Mouse (Mus musculus) megakaryocyte, embryonic 14.5 days (primary cell): ENCODE results near the gene 4930502E18Rik. TPM values are rescaled to one million over a fixed set of nuclear protein-coding genes. Genes with fewer than 3 reads are reported as not detected.

Experiments
- H3K27me3 ChIP-seq: replicated peaks from 2 replicates; pipeline ENCODE3; 2012; ENCODE audit warnings: inconsistent platforms
- H3K36me3 ChIP-seq: replicated peaks from 2 replicates; pipeline ENCODE3; 2012; ENCODE audit warnings: low read length, inconsistent platforms, mixed read lengths
- H3K4me1 ChIP-seq: 2 replicates; pipeline ENCODE4 v1.6.1; 2012; ENCODE audit warnings: inconsistent platforms
- H3K4me3 ChIP-seq: replicated peaks from 2 replicates; pipeline ENCODE3; 2012; ENCODE audit warnings: moderate library complexity, mild to moderate bottlenecking, inconsistent platforms
- H3K9me3 ChIP-seq: 2 replicates; pipeline ENCODE4 v1.6.1; 2012; ENCODE audit warnings: inconsistent platforms
- FLI1 ChIP-seq: IDR thresholded peaks from 2 replicates; pipeline ENCODE4 v1.6.1; 2012; ENCODE audit warnings: low read length, inconsistent platforms, mixed read lengths
- GATA1 ChIP-seq: IDR thresholded peaks from 3 replicates; pipeline ENCODE4 v1.6.1; 2012; ENCODE audit warnings: mixed read lengths, low read length, inconsistent platforms, borderline replicate concordance
- polyA plus RNA-seq: library from polyadenylated mRNA; stranded (reverse); fragments of >175 nt; gene quantifications from 2 replicates; pipeline ENCODE4 v1.2.3, GENCODE M21; 2012; ENCODE audit warnings: low replicate concordance; ENCODE audit not compliant: insufficient read depth

4930502E18Rik gene
- polyA plus RNA-seq, 1 experiment = not detected

DNA sequence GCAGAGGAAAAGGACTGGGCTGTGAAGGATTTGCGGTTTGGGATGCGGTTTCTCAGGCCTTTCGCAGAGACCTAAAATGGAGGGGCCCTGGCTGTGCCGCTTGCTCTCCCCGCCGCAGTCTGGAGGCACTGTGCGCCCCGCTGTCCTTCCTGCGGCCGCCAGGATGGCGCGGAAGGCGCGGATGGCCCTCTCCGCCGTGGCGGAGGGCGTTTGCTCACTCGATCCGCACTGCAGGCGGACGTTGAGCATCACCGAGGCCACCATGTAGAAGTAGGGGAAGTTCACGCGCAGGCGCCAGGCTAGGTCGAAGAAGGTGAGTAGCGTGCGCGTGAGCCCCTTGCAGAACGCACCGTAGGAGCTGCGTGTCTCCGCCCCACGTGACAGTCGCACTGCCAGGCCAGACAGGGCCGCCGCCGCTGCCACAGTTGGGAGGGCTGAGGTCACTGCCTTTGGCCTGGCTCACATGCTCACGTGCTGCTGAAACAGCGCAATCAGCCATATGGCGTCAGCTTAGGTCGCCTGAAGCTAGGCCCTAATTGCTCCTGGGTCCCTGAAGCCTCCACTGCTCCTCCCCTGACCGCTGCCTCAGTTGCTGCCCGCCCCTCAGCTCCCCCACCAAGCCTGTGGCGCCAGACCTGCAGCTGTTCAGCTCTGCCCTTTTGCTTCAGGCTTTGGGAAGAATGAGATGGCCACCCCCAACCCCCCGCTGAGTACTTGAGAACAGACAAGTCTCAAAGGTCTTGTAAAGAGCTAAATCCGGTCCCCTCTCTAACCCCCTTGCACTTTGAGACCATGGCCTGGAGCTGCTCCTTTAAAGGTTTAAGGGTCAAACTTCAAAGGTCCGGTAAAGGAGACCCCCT is 8.1 kb upstream of the 4930502E18Rik start:
- Histone ChIP-seq H3K36me3 (no peaks in the 10 kb centered on the region), H3K27me3 (peaks cover 5% of the 10 kb centered on the region), H3K4me3 (peak overlapping the region; percentile 53), H3K4me1 (no peaks in the 10 kb centered on the region), H3K9me3 (peaks cover 9% of the 10 kb centered on the region)
- TF ChIP-seq FLI1 (no peak), GATA1 (no peak)

DNA sequence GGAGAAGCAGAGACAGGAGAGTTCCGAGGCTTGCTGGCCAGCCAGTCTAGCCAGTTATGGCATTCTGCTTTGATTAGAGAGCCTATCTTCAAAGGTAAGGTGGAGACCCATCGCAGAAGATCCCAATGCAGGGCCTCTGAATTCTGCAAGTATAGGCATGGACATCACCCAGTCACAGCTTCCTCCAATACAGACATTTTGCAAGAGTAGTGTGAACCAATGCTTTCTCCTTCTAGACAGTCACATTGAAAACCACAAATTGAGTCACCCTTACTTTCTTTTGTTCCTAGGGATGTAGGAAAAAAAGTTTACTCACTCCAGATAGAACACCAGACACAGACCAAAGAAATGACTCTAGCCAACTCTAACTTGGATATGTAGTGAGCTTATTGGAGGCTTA is 4.3 kb downstream of the 4930502E18Rik start:
- no peaks in the 10 kb centered on the region for H3K36me3 ChIP-seq
- H3K9me3 ChIP-seq = peaks cover 10% of the 10 kb centered on the region; the same call in 1 of the 2 replicates
- peaks cover 6% of the 10 kb centered on the region for H3K27me3 ChIP-seq
- no peak overlapping the region for H3K4me3 ChIP-seq
- H3K4me1 ChIP-seq = no peaks in the 10 kb centered on the region
- TF ChIP-seq FLI1 (no peak), GATA1 (no peak)

DNA sequence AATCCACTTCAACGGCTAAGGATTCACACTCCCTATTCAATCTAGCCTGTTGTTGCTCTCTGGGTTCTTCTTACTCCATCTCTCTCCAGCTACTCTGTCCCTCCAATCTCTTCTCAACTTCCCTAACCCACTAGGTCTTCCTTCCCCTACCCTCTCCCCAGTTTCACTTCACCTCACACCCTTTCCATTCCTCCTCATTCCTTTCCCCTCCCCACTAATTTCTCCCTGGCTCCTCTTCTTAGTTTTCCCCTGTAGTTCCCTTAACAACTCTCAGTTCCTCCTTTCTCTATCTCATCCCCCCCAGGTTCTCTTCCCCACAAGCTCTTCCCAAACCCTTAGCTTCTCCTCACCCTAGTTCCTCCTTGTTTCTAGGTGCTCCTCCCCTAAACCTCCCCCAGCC is 28.2 kb downstream of the 4930502E18Rik start:
- peaks cover 25% of the 10 kb centered on the region for H3K9me3 ChIP-seq
- no peak for TF ChIP-seq GATA1
- TF ChIP-seq FLI1 = no peak
- H3K4me3 ChIP-seq = no peak overlapping the region
- no peaks in the 10 kb centered on the region for H3K27me3 ChIP-seq
- H3K36me3 ChIP-seq = no peaks in the 10 kb centered on the region
- no peaks in the 10 kb centered on the region for H3K4me1 ChIP-seq

DNA sequence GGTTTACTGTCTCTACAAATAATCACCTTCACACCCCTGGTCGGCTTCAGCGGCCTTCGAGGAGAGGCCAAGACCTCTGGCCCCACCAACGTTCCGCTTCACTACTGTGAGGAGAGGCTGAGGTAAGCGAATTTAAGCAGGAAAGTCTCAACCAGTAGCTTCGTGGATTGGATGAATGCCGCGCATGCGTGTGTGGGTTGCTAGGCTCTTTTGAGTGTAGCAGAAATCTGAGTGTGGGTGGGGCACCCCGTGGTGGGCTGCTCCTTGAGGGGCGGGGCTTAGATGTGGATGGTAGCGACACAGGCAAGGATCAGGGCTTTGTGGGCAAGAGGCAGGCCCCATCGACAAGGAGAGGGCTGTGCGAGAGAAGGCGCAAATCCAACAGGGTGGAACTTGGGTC is 33.1 kb downstream of the 4930502E18Rik start, which contains the start of gene 1700013H16Rik:
Gene 1700013H16Rik (minus strand): TSS at position 96 of the 400 bp plus-strand sequence.
- Histone ChIP-seq H3K36me3 (no peaks in the 10 kb centered on the region), H3K4me1 (no peaks in the 10 kb centered on the region), H3K4me3 (no peak within 1 kb of the TSS), H3K27me3 (no peaks in the 10 kb centered on the region), H3K9me3 (peaks cover 28% of the 10 kb centered on the region)
- TF ChIP-seq FLI1 (no peak), GATA1 (no peak)

DNA sequence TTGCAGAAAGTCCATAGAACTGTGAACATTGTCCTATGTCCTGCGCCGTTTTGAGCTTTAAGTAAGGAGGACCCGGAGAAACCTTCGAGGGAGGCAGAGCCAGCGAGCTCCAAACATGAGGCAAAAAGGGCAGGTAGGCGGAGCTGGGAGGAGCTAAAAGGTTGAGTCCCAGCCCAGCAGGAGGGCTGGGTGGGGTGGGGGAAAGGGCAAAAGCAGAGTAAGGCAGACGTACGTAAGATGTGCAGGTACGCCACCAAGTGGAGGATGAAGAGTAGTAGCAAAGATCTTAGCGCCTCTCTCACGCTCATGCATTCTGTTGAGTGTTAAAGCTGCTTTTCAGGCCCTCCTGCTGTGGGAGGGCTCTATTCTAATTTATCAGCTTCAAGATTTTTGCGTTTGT is 51.6 kb downstream of the 4930502E18Rik start, which contains the start of gene Zfp36l3:
Gene Zfp36l3 (minus strand): TSS at position 119 of the 400 bp plus-strand sequence.
- Histone ChIP-seq H3K4me3 (no peak within 1 kb of the TSS), H3K27me3 (peaks cover 19% of the 10 kb centered on the region), H3K4me1 (no peaks in the 10 kb centered on the region), H3K9me3 (peaks cover 29% of the 10 kb centered on the region), H3K36me3 (no peaks in the 10 kb centered on the region)
- no peak for TF ChIP-seq GATA1
- TF ChIP-seq FLI1 = no peak

Other genes starting within 250 kb of the 4930502E18Rik start
- gene Rtl8c, start 116.8 kb upstream of the 4930502E18Rik start, polyA plus RNA-seq = 2.2 and 8.3 TPM in 2 replicates
- not detected in 2 replicates for gene Gm14597, start 115.8 kb upstream of the 4930502E18Rik start, polyA plus RNA-seq
- gene Rtl8a, start 81.1 kb upstream of the 4930502E18Rik start, polyA plus RNA-seq = 7.9 and 14.8 TPM in 2 replicates
- 4.9 and 25.8 TPM in 2 replicates for gene Rtl8b, start 54.4 kb upstream of the 4930502E18Rik start, polyA plus RNA-seq
- gene 1700013H16Rik, start 33.0 kb downstream of the 4930502E18Rik start, polyA plus RNA-seq = not detected in 2 replicates
- gene Zfp36l3, start 51.6 kb downstream of the 4930502E18Rik start, polyA plus RNA-seq = not detected in 2 replicates
- not detected in 2 replicates for gene Xlr, start 72.9 kb downstream of the 4930502E18Rik start, polyA plus RNA-seq